Mouse (Mus musculus) kidney, adult 2 months (tissue): ENCODE results near the gene Tmem9. TPM values are rescaled to one million over a fixed set of nuclear protein-coding genes. Genes with fewer than 3 reads are reported as not detected.

Experiments used
- DNase-seq: peaks from one replicate; pipeline ENCODE4 v3.0.0; 2021
- H3K27ac ChIP-seq: fragments of 200-500 bp; 2 replicates; pipeline ENCODE4 v1.5.1; 2012; ENCODE audit warnings: low read depth, low read length, control low read depth, inconsistent platforms; ENCODE audit not compliant: insufficient read depth
- H3K27me3 ChIP-seq: fragments of 200-500 bp; replicated peaks from 2 replicates; pipeline ENCODE4 v1.6.1; 2012; ENCODE audit warnings: mild to moderate bottlenecking, moderate library complexity, low read length, inconsistent platforms; ENCODE audit not compliant: control insufficient read depth, insufficient read depth
- H3K36me3 ChIP-seq: fragments of 200-500 bp; 2 replicates; pipeline ENCODE4 v1.6.1; 2012; ENCODE audit warnings: mild to moderate bottlenecking, moderate library complexity, low read length, inconsistent platforms; ENCODE audit not compliant: control insufficient read depth, insufficient read depth
- H3K4me1 ChIP-seq: fragments of 200-500 bp; 2 replicates; pipeline ENCODE4 v1.6.1; 2011; ENCODE audit warnings: low read length; ENCODE audit not compliant: control insufficient read depth, insufficient read depth
- H3K4me3 ChIP-seq: fragments of 200-500 bp; 2 replicates; pipeline ENCODE4 v1.5.1; 2011; ENCODE audit warnings: mild to moderate bottlenecking, low read depth, low read length, control low read depth; ENCODE audit not compliant: insufficient read depth
- CTCF ChIP-seq: fragments of 200-500 bp; conservative IDR thresholded peaks from 2 replicates; pipeline ENCODE4 v1.5.1; 2011; ENCODE audit warnings: low read depth, mild to moderate bottlenecking, control low read depth, low read length, moderate library complexity, mixed read lengths; ENCODE audit not compliant: insufficient read depth, insufficient read length
- POLR2A ChIP-seq: fragments of 200-500 bp; IDR thresholded peaks from one replicate; pipeline ENCODE4 v1.6.1; 2011; ENCODE audit warnings: low read depth, low read length, control low read depth
- WGBS: fragments of 180-500 bp; shearing (Covaris S2); methylation state at CpG from one replicate; pipeline ENCODE4 v1.1.7; 2018; 5-methylcytosine and 5-hydroxymethylcytosine counted together
- polyA plus RNA-seq: library from polyadenylated mRNA; depleted of rRNA; stranded (reverse); fragments of >200 nt; gene quantifications from 2 replicates; pipeline ENCODE4 v1.2.3, GENCODE M21; 2012

Gene Tmem9
- polyA plus RNA-seq, 1 experiment: 139 TPM

GRCm38 (mm10) chr1:136058594-136058993 lies 50.6 kb downstream of the Tmem9 start:
- H3K27me3 ChIP-seq: no peaks in the 10 kb centered on the region
- no peak for TF ChIP-seq POLR2A
- no peak for TF ChIP-seq CTCF
- DNase-seq: no peak
- no peaks in the 10 kb centered on the region for H3K4me1 ChIP-seq
- no peak overlapping the region for H3K4me3 ChIP-seq
- H3K36me3 ChIP-seq: no peaks in the 10 kb centered on the region
- H3K27ac ChIP-seq: no peak overlapping the region
- 54% methylated on average over 3 of the region's 3 CpGs for WGBS

DNA sequence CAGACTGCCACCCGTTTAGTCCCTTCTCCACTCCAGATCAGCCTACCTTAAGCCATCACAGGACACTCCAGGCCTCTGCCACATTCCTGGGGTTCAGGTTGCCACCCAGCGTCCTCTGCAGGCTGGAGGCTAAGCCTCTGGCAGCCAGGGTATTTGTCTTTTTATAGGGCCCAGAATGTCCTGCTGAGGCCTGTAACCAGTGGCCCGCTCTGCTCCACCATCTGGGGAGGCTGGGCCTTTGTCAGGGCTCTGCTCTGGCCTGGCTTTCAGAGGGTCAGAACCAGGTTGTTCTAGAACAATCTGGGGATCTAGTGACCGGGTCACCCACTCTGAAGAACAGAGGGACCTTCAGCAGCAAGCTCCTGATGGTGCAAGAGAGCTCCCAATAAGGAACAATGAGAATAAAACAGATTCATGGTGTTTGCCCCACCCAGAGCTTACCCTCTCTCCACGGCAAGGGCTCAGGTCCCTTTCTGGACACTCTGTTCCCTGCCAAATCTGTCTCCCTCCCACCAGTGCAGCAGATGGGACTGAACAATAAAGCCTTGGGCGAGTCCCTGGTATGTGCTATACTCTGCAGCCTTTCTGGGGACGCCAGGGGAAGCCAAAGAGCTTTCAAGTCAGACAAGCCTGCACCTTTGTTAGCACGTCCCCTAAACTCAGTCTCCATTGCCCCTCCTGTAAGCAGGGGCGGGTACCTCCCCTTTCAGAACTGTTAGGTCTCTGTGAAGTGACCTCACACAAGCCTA lies 53.3 kb downstream of the Tmem9 start:
- no peaks in the 10 kb centered on the region for H3K4me1 ChIP-seq
- DNase-seq: peak; percentile 63
- H3K4me3 ChIP-seq: no peak overlapping the region
- H3K27me3 ChIP-seq: no peaks in the 10 kb centered on the region
- WGBS: 69% methylated on average over 9 of the region's 9 CpGs
- TF ChIP-seq CTCF (no peak), POLR2A (no peak)
- no peaks in the 10 kb centered on the region for H3K36me3 ChIP-seq
- H3K27ac ChIP-seq: no peak overlapping the region

- Histone ChIP-seq H3K4me1 (no peaks in the 10 kb centered on the region), H3K36me3 (no peaks in the 10 kb centered on the region), H3K27ac (no peak overlapping the region), H3K27me3 (no peaks in the 10 kb centered on the region), H3K4me3 (no peak overlapping the region)
- DNase-seq: no peak
- WGBS: 90% methylated on average over 7 of the region's 7 CpGs
- TF ChIP-seq CTCF (no peak), POLR2A (no peak)
These were observed 53.8 kb downstream of the Tmem9 start for GRCm38 (mm10) chr1:136061790-136062141.

DNA sequence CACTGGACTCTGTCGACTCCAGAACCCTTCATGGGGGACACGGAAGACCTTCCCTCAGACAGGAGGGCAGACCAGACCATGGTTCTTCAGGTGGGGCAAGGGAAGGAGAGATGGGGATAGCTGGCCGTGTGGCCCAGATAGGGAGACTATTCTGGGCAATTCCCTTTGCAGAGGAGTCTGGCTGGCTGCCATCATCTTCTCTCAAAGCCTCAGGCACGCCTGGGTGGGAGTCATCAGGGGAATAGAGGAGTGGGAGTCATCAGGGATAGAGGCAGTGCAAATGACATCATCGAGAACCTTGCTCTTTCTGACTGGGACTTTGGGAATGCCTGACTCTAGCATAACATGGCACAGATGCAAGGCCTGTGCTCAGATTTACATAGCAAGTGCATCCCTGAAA lies 56.0 kb downstream of the Tmem9 start:
- Histone ChIP-seq H3K4me3 (no peak overlapping the region), H3K27me3 (no peaks in the 10 kb centered on the region), H3K36me3 (no peaks in the 10 kb centered on the region), H3K27ac (no peak overlapping the region), H3K4me1 (no peaks in the 10 kb centered on the region)
- no peak for DNase-seq
- WGBS: 63% methylated on average over 5 of the region's 5 CpGs
- TF ChIP-seq POLR2A (no peak), CTCF (no peak)

DNA sequence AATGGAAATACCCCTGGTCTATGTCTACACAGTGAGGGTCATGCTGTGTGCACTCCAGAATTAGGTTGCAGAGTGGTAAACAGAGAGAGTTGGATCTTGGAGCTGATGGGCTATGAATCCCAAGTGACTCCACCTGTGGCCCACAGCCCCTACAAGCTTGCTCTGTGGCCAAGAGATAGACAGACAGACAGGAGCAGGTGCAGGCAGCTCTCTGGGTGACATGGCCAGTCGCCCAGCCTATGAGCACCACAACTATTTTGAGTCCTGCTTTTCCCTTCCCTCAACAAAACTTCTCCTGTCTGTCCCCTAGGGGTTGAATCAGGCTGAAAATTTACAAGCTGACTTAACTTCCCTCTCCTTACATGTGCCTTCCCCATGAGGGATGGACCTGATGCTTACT lies 58.7 kb downstream of the Tmem9 start:
- no peak for TF ChIP-seq CTCF
- 63% methylated on average over 1 of the region's 1 CpGs for WGBS
- Histone ChIP-seq H3K4me3 (no peak overlapping the region), H3K4me1 (no peaks in the 10 kb centered on the region), H3K27ac (no peak overlapping the region), H3K36me3 (no peaks in the 10 kb centered on the region), H3K27me3 (no peaks in the 10 kb centered on the region)
- DNase-seq: no peak

DNA sequence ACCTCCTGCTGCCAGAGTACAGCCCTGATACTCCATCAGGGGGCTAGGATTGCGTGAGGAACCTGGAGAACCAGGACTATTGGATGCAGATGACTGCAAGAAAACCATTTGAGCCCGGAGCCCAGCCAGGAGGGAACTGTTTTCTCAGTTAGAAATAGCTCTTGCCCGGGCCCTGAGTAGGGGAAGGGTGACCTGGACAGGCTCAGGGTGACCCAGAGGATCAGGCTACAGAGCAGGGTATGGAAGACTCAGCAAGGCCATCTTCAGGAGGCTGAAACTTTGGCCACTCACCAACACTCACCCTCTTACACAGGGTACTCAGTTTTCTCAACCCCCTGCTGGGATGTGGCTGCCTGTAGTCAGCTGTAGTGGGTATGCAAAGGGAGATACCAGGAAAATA lies 59.6 kb downstream of the Tmem9 start:
- Histone ChIP-seq H3K27ac (no peak overlapping the region), H3K27me3 (no peaks in the 10 kb centered on the region), H3K4me1 (no peaks in the 10 kb centered on the region), H3K4me3 (no peak overlapping the region), H3K36me3 (no peaks in the 10 kb centered on the region)
- DNase-seq: no peak
- 59% methylated on average over 3 of the region's 3 CpGs for WGBS
- TF ChIP-seq CTCF (no peak), POLR2A (no peak)

DNA sequence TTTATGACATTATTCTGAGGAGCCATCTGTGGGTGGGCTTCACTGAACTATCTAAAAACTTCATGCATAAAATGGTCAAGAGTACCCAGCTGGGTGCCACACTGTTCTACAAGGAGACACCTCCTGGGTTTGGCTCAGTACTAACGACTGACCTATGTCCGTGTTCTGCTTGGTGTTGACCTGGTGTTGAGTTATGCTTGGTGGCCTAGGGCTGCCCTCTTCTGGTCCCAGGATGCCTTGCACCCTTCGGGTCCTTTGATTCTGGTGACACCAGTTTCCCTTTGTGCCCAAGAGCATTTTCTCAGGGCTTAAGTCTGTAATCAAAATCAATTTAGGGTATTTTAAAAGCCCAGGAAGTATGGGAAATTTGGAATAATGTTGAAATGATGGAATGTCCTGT lies 68.1 kb downstream of the Tmem9 start:
- H3K27me3 ChIP-seq: no peaks in the 10 kb centered on the region
- peak; percentile 62 for DNase-seq
- 6% methylated on average over 3 of the region's 3 CpGs for WGBS
- H3K27ac ChIP-seq: no peak overlapping the region
- H3K36me3 ChIP-seq: no peaks in the 10 kb centered on the region
- H3K4me3 ChIP-seq: no peak overlapping the region
- TF ChIP-seq CTCF: peak; percentile 91
- TF ChIP-seq POLR2A: no peak
- no peaks in the 10 kb centered on the region for H3K4me1 ChIP-seq

DNA sequence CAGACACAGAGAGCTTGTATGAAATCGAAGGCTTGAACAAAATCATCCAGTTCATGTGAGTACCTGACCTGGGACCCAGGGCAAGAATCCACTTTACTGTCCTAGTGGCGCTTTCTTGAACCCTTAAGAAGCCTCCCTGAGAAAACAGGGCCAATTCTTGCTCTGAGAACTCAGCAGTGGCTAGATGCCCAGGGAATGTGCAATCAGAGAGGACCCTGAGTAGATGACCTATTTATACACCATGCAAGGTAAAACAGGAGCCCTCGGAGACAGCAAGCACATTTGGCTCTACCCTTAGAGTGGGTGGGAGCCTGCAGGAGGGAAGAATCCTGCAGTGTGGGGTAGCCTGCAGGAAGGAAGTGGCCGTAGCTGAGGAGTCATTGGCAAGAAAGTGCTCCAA lies 69.7 kb downstream of the Tmem9 start:
- no peaks in the 10 kb centered on the region for H3K4me1 ChIP-seq
- H3K36me3 ChIP-seq: no peaks in the 10 kb centered on the region
- no peak overlapping the region for H3K4me3 ChIP-seq
- no peak overlapping the region for H3K27ac ChIP-seq
- H3K27me3 ChIP-seq: no peaks in the 10 kb centered on the region
- DNase-seq: no peak
- TF ChIP-seq POLR2A (no peak), CTCF (no peak)
- 65% methylated on average over 4 of the region's 4 CpGs for WGBS
